Mouse (Mus musculus) olfactory bulb, adult 2 months (tissue): ENCODE measurements around the gene Unc13a.

ENCODE experiments used
- CTCF ChIP-seq: fragments of 200-500 bp; IDR thresholded peaks from 2 replicates; pipeline ENCODE4 v1.5.1; 2012; ENCODE audit warnings: low read depth, mild to moderate bottlenecking, low read length, moderate library complexity; ENCODE audit not compliant: insufficient read depth
- POLR2A ChIP-seq: fragments of 200-500 bp; IDR thresholded peaks from 2 replicates; pipeline ENCODE4 v1.6.1; 2012; ENCODE audit warnings: mild to moderate bottlenecking, low read depth, low read length, moderate library complexity; ENCODE audit not compliant: insufficient read depth

- TF ChIP-seq CTCF (no peak), POLR2A (peak; percentile 41; the same call in 1 of the 2 replicates)
These were observed 4.6 kb upstream of the Unc13a start, which contains the start of gene Jak3 for GRCm38 (mm10) chr8:71676020-71676741.
